Mouse (Mus musculus): Measurements from ENCODE around the gene Lrfn1. TPM values are rescaled to one million over a fixed set of nuclear protein-coding genes. Genes with fewer than 3 reads are reported as not detected.

The Lrfn1 gene
- polyA plus RNA-seq, 1 experiment from 2014 or later: 1.7 TPM

- 0 out of 2 replicates have a peak overlapping the region, but pooled peaks have one; percentile 9 for H3K4me2 ChIP-seq
- no peaks in the 10 kb centered on the region for H3K9me3 ChIP-seq (ENCODE audit: control insufficient read depth, low read length)
- H3K27me3 ChIP-seq (replicated peaks; ENCODE audit: control insufficient read depth, insufficient read depth, low read length): no peaks in the 10 kb centered on the region
- ATAC-seq (replicated peaks; ENCODE audit: low FRiP score) (no peak), DNase-seq (ENCODE audit: low spot score) (no peak)
- no peaks in the 10 kb centered on the region; the same call in 1 of the 2 replicates for H3K36me3 ChIP-seq (ENCODE audit: control insufficient read depth, insufficient read depth, low read length)
- H3K9ac ChIP-seq (ENCODE audit: low read depth, low read length): no peak overlapping the region
- 48% methylated on average over 1 of the region's 1 CpGs for WGBS
- H3K4me3 ChIP-seq (ENCODE audit: low read depth, low read length): no peak overlapping the region
- H3K27ac ChIP-seq (ENCODE audit: low read depth, low read length): 0 out of 2 replicates have a peak overlapping the region, but pooled peaks have one; percentile 8
- H3K4me1 ChIP-seq (replicated peaks; ENCODE audit: control insufficient read depth, insufficient read depth, low read length): peaks cover 48% of the 10 kb centered on the region
Measured at GRCm38 (mm10) chr7:28430512-28430911, 21.3 kb upstream of the Lrfn1 start.

GRCm38 (mm10) chr7:28432252-28432651 is 19.5 kb upstream of the Lrfn1 start:
- H3K9me3 ChIP-seq (ENCODE audit: control insufficient read depth, low read length): no peaks in the 10 kb centered on the region
- peaks cover 49% of the 10 kb centered on the region for H3K4me1 ChIP-seq (replicated peaks; ENCODE audit: control insufficient read depth, insufficient read depth, low read length)
- H3K4me3 ChIP-seq (ENCODE audit: low read depth, low read length): no peak overlapping the region
- peak overlapping the region; percentile 60 for H3K27ac ChIP-seq (ENCODE audit: low read depth, low read length)
- H3K9ac ChIP-seq (ENCODE audit: low read depth, low read length): no peak overlapping the region
- 49% methylated on average over 2 of the region's 2 CpGs for WGBS
- peak overlapping the region; percentile 91 for H3K4me2 ChIP-seq
- peak; percentile 19 for ATAC-seq (replicated peaks; ENCODE audit: low FRiP score)
- H3K36me3 ChIP-seq (ENCODE audit: control insufficient read depth, insufficient read depth, low read length): no peaks in the 10 kb centered on the region; the same call in 1 of the 2 replicates
- H3K27me3 ChIP-seq (replicated peaks; ENCODE audit: control insufficient read depth, insufficient read depth, low read length): no peaks in the 10 kb centered on the region
- DNase-seq (ENCODE audit: low spot score): no peak

- Histone ChIP-seq H3K4me2 (peak overlapping the region; percentile 91), H3K36me3 (ENCODE audit: control insufficient read depth, insufficient read depth, low read length) (no peaks in the 10 kb centered on the region), H3K4me1 (replicated peaks; ENCODE audit: control insufficient read depth, insufficient read depth, low read length) (peaks cover 42% of the 10 kb centered on the region), H3K4me3 (ENCODE audit: low read depth, low read length) (peak overlapping the region; percentile 88), H3K9ac (ENCODE audit: low read depth, low read length) (peak overlapping the region; percentile 87), H3K9me3 (ENCODE audit: control insufficient read depth, low read length) (no peaks in the 10 kb centered on the region), H3K27ac (ENCODE audit: low read depth, low read length) (peak overlapping the region; percentile 60), H3K27me3 (replicated peaks; ENCODE audit: control insufficient read depth, insufficient read depth, low read length) (no peaks in the 10 kb centered on the region)
- WGBS: under 1% methylated on average over 53 of the region's 70 CpGs
- no peak for DNase-seq (ENCODE audit: low spot score)
- peak; percentile 3; the same call in 1 of the 2 replicates for ATAC-seq (replicated peaks; ENCODE audit: low FRiP score)
Measured at GRCm38 (mm10) chr7:28435660-28436259, 16.0 kb upstream of the Lrfn1 start.

- ATAC-seq (replicated peaks; ENCODE audit: low FRiP score) (peak; percentile 96), DNase-seq (ENCODE audit: low spot score) (peak; percentile 99)
- Histone ChIP-seq H3K9ac (ENCODE audit: low read depth, low read length) (peak overlapping the region; percentile 87), H3K4me1 (replicated peaks; ENCODE audit: control insufficient read depth, insufficient read depth, low read length) (peaks cover 39% of the 10 kb centered on the region), H3K27me3 (replicated peaks; ENCODE audit: control insufficient read depth, insufficient read depth, low read length) (no peaks in the 10 kb centered on the region), H3K9me3 (ENCODE audit: control insufficient read depth, low read length) (no peaks in the 10 kb centered on the region), H3K36me3 (ENCODE audit: control insufficient read depth, insufficient read depth, low read length) (no peaks in the 10 kb centered on the region), H3K4me3 (ENCODE audit: low read depth, low read length) (peak overlapping the region; percentile 88), H3K4me2 (peak overlapping the region; percentile 91), H3K27ac (ENCODE audit: low read depth, low read length) (peak overlapping the region; percentile 60)
- WGBS: under 1% methylated on average over 55 of the region's 64 CpGs
Measured at GRCm38 (mm10) chr7:28436271-28436904, 15.4 kb upstream of the Lrfn1 start.

GRCm38 (mm10) chr7:28436932-28437570 is 14.7 kb upstream of the Lrfn1 start, which contains the start of gene Gmfg:
Gene Gmfg, plus strand, starts transcription at chr7:28437447.
- Histone ChIP-seq H3K4me2 (peak within 1 kb of the TSS; percentile 68), H3K27ac (ENCODE audit: low read depth, low read length) (peak within 1 kb of the TSS; percentile 53), H3K36me3 (ENCODE audit: control insufficient read depth, insufficient read depth, low read length) (no peaks in the 10 kb centered on the region), H3K4me3 (ENCODE audit: low read depth, low read length) (peak within 1 kb of the TSS; percentile 88), H3K27me3 (replicated peaks; ENCODE audit: control insufficient read depth, insufficient read depth, low read length) (no peaks in the 10 kb centered on the region), H3K9me3 (ENCODE audit: control insufficient read depth, low read length) (no peaks in the 10 kb centered on the region), H3K9ac (ENCODE audit: low read depth, low read length) (peak within 1 kb of the TSS; percentile 65), H3K4me1 (replicated peaks; ENCODE audit: control insufficient read depth, insufficient read depth, low read length) (peaks cover 32% of the 10 kb centered on the region)
- ATAC-seq (replicated peaks; ENCODE audit: low FRiP score) (peak; percentile 53), DNase-seq (ENCODE audit: low spot score) (peak; percentile 69)
- WGBS: 7% methylated on average over 16 of the region's 16 CpGs

- Histone ChIP-seq H3K27me3 (replicated peaks; ENCODE audit: control insufficient read depth, insufficient read depth, low read length) (no peaks in the 10 kb centered on the region), H3K9me3 (ENCODE audit: control insufficient read depth, low read length) (no peaks in the 10 kb centered on the region), H3K9ac (ENCODE audit: low read depth, low read length) (no peak overlapping the region), H3K27ac (ENCODE audit: low read depth, low read length) (no peak overlapping the region), H3K4me2 (no peak overlapping the region), H3K36me3 (ENCODE audit: control insufficient read depth, insufficient read depth, low read length) (no peaks in the 10 kb centered on the region), H3K4me1 (replicated peaks; ENCODE audit: control insufficient read depth, insufficient read depth, low read length) (peaks cover 27% of the 10 kb centered on the region), H3K4me3 (ENCODE audit: low read depth, low read length) (no peak overlapping the region)
- DNase-seq (ENCODE audit: low spot score): no peak
- ATAC-seq (replicated peaks; ENCODE audit: low FRiP score): no peak
Measured at GRCm38 (mm10) chr7:28437964-28438363, 13.8 kb upstream of the Lrfn1 start.

GRCm38 (mm10) chr7:28438771-28439170 is 13.0 kb upstream of the Lrfn1 start:
- Histone ChIP-seq H3K27ac (ENCODE audit: low read depth, low read length) (no peak overlapping the region), H3K4me3 (ENCODE audit: low read depth, low read length) (no peak overlapping the region), H3K36me3 (ENCODE audit: control insufficient read depth, insufficient read depth, low read length) (no peaks in the 10 kb centered on the region), H3K9me3 (ENCODE audit: control insufficient read depth, low read length) (no peaks in the 10 kb centered on the region), H3K4me2 (no peak overlapping the region), H3K4me1 (replicated peaks; ENCODE audit: control insufficient read depth, insufficient read depth, low read length) (peaks cover 20% of the 10 kb centered on the region), H3K27me3 (replicated peaks; ENCODE audit: control insufficient read depth, insufficient read depth, low read length) (no peaks in the 10 kb centered on the region), H3K9ac (ENCODE audit: low read depth, low read length) (no peak overlapping the region)
- DNase-seq (ENCODE audit: low spot score): no peak
- ATAC-seq (replicated peaks; ENCODE audit: low FRiP score): no peak
- WGBS: 65% methylated on average over 2 of the region's 2 CpGs

- H3K27ac ChIP-seq (ENCODE audit: low read depth, low read length): peak overlapping the region; percentile 49; the same call in 1 of the 2 replicates
- peaks cover 5% of the 10 kb centered on the region; the same call in 1 of the 2 replicates for H3K4me1 ChIP-seq (replicated peaks; ENCODE audit: control insufficient read depth, insufficient read depth, low read length)
- DNase-seq (ENCODE audit: low spot score) (no peak), ATAC-seq (replicated peaks; ENCODE audit: low FRiP score) (no peak)
- H3K4me2 ChIP-seq: peak overlapping the region; percentile 48
- peak overlapping the region; percentile 20 for H3K9ac ChIP-seq (ENCODE audit: low read depth, low read length)
- H3K36me3 ChIP-seq (ENCODE audit: control insufficient read depth, insufficient read depth, low read length): no peaks in the 10 kb centered on the region
- WGBS: 36% methylated on average over 2 of the region's 2 CpGs
- peak overlapping the region; percentile 20 for H3K4me3 ChIP-seq (ENCODE audit: low read depth, low read length)
- H3K9me3 ChIP-seq (ENCODE audit: control insufficient read depth, low read length): no peaks in the 10 kb centered on the region
- H3K27me3 ChIP-seq (replicated peaks; ENCODE audit: control insufficient read depth, insufficient read depth, low read length): no peaks in the 10 kb centered on the region
Measured at GRCm38 (mm10) chr7:28440739-28441138, 11.0 kb upstream of the Lrfn1 start.

Data from liver, embryonic 11.5 days (tissue).